Mouse (Mus musculus): ENCODE measurements around the gene Rpn1. TPM values are rescaled to one million over a fixed set of nuclear protein-coding genes. Genes with fewer than 3 reads are reported as not detected.
A peak's percentile ranks its signal among the peaks of the same experiment; 100 is the strongest.

Gene Rpn1
- polyA plus RNA-seq, 1 experiment, result 128 TPM

DNA sequence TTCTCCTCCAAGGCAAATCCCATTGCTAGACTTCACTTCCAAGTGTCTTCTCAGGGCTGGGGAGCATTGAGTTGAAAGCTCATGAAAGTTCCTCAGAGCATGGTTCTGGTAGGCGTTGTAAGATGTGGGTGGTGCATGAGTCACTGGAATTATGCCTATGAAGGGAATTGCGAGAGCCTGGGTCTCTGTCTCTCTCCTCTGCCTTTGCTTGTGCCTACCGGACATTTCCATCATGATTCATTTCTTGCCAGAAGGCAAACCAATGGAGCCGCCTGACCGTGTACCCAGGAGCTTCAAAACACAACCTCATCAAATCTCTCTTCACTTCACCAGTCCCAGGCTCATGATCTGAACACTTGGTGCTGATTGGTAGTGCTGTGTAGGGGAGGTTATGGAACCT lies 27.4 kb upstream of the Rpn1 start:
- TF ChIP-seq MYOD1 (IDR thresholded peaks at IDR 0.05; ENCODE audit: control insufficient read depth in 1 of 3, insufficient read length in 2 of 3, low read depth in 2 of 3) (no peak), MYOG (IDR thresholded peaks at IDR 0.05; ENCODE audit: control insufficient read depth in 1 of 3, insufficient read depth in 1 of 3, insufficient read length in 2 of 3, low read depth in 2 of 3) (no peak), REST (IDR thresholded peaks at IDR 0.05; ENCODE audit: insufficient read depth, insufficient read length) (no peak), MAX (IDR thresholded peaks at IDR 0.05; ENCODE audit: low read depth) (no peak), USF1 (IDR thresholded peaks at IDR 0.05; ENCODE audit: low read depth) (no peak), TCF3 (IDR thresholded peaks at IDR 0.05; ENCODE audit: insufficient read length, low read depth) (no peak), TCF12 (IDR thresholded peaks at IDR 0.05; ENCODE audit: insufficient read depth, poor library complexity, severe bottlenecking) (no peak), E2F4 (IDR thresholded peaks at IDR 0.05; ENCODE audit: insufficient read depth) (no peak), POLR2AphosphoS2 (IDR thresholded peaks at IDR 0.05; ENCODE audit: insufficient read length, low read depth) (no peak)
- peak overlapping the region; percentile 75 for H3K4me2 ChIP-seq (ENCODE audit: low read depth)
- H3K79me2 ChIP-seq (ENCODE audit: control insufficient read depth, insufficient read depth), result no peaks in the 10 kb centered on the region
- no peaks in the 10 kb centered on the region for H3K36me3 ChIP-seq (ENCODE audit: control insufficient read depth, insufficient read depth)
- H3K4me3 ChIP-seq, result no peak overlapping the region
- no peak overlapping the region for H3ac ChIP-seq (ENCODE audit: control insufficient read depth, insufficient read length)
- no peaks in the 10 kb centered on the region for H3K27me3 ChIP-seq (ENCODE audit: control insufficient read depth, insufficient read depth, insufficient read length)

GRCm38 (mm10) chr6:88059903-88060302 lies 24.4 kb upstream of the Rpn1 start:
- Histone ChIP-seq H3K79me2 (ENCODE audit: control insufficient read depth, insufficient read depth) (no peaks in the 10 kb centered on the region), H3K4me3 (no peak overlapping the region), H3ac (ENCODE audit: control insufficient read depth, insufficient read length) (no peak overlapping the region), H3K36me3 (ENCODE audit: control insufficient read depth, insufficient read depth) (no peaks in the 10 kb centered on the region), H3K4me2 (ENCODE audit: low read depth) (no peak overlapping the region), H3K27me3 (ENCODE audit: control insufficient read depth, insufficient read depth, insufficient read length) (no peaks in the 10 kb centered on the region)
- no peak for TF ChIP-seq CEBPB (IDR thresholded peaks at IDR 0.05; ENCODE audit: insufficient read depth, poor library complexity, severe bottlenecking)

DNA sequence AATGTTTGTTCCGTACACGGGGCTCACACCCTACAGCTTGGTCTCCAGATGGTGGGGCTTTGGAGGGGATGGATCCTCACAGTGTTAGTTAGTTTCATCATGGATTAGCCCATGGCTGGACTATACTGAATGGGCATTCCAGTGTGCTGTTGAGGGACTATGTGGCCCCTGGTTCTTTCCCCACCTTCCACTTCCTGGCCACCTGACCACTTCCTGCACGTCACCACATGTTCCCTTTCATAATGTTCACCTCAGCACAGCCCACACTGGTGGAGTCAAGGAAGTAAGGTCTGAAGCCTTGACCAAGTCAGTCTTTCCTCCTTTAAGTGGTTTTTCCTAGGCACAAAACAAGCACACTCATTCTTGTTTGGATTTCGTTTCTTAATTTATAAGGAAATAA lies 23.7 kb upstream of the Rpn1 start:
- TF ChIP-seq POLR2AphosphoS2 (IDR thresholded peaks at IDR 0.05; ENCODE audit: insufficient read length, low read depth), result no peak
- TF ChIP-seq REST (IDR thresholded peaks at IDR 0.05; ENCODE audit: insufficient read depth, insufficient read length), result no peak
- no peak for TF ChIP-seq CEBPB (IDR thresholded peaks at IDR 0.05; ENCODE audit: insufficient read depth, poor library complexity, severe bottlenecking)
- TF ChIP-seq MAX (IDR thresholded peaks at IDR 0.05; ENCODE audit: low read depth), result no peak
- TF ChIP-seq POLR2A (IDR thresholded peaks at IDR 0.05; ENCODE audit: insufficient read length, low read depth), result no peak
- no peak for TF ChIP-seq SRF (IDR thresholded peaks at IDR 0.05; ENCODE audit: control insufficient read depth, insufficient read length, low read depth)
- no peak for TF ChIP-seq TCF3 (IDR thresholded peaks at IDR 0.05; ENCODE audit: insufficient read length, low read depth)
- no peaks in the 10 kb centered on the region for H3K36me3 ChIP-seq (ENCODE audit: control insufficient read depth, insufficient read depth)
- no peak overlapping the region for H3K4me3 ChIP-seq
- H3K79me2 ChIP-seq (ENCODE audit: control insufficient read depth, insufficient read depth), result no peaks in the 10 kb centered on the region
- no peak overlapping the region for H3ac ChIP-seq (ENCODE audit: control insufficient read depth, insufficient read length)
- no peaks in the 10 kb centered on the region for H3K27me3 ChIP-seq (ENCODE audit: control insufficient read depth, insufficient read depth, insufficient read length)
- no peak overlapping the region for H3K4me2 ChIP-seq (ENCODE audit: low read depth)

GRCm38 (mm10) chr6:88061406-88061805 lies 22.9 kb upstream of the Rpn1 start:
- no peak overlapping the region for H3K4me3 ChIP-seq
- no peak for TF ChIP-seq TCF12 (IDR thresholded peaks at IDR 0.05; ENCODE audit: insufficient read depth, poor library complexity, severe bottlenecking)
- TF ChIP-seq MYOG (IDR thresholded peaks at IDR 0.05; ENCODE audit: control insufficient read depth in 1 of 3, insufficient read depth in 1 of 3, insufficient read length in 2 of 3, low read depth in 2 of 3), result no peak
- TF ChIP-seq MYOD1 (IDR thresholded peaks at IDR 0.05; ENCODE audit: control insufficient read depth in 1 of 3, insufficient read length in 2 of 3, low read depth in 2 of 3), result no peak
- no peak for TF ChIP-seq REST (IDR thresholded peaks at IDR 0.05; ENCODE audit: insufficient read depth, insufficient read length)
- TF ChIP-seq CEBPB (IDR thresholded peaks at IDR 0.05; ENCODE audit: insufficient read depth, poor library complexity, severe bottlenecking), result no peak
- TF ChIP-seq POLR2AphosphoS2 (IDR thresholded peaks at IDR 0.05; ENCODE audit: insufficient read length, low read depth), result no peak
- no peak for TF ChIP-seq POLR2A (IDR thresholded peaks at IDR 0.05; ENCODE audit: insufficient read length, low read depth)
- no peak for TF ChIP-seq SRF (IDR thresholded peaks at IDR 0.05; ENCODE audit: control insufficient read depth, insufficient read length, low read depth)
- H3K27me3 ChIP-seq (ENCODE audit: control insufficient read depth, insufficient read depth, insufficient read length), result no peaks in the 10 kb centered on the region
- H3ac ChIP-seq (ENCODE audit: control insufficient read depth, insufficient read length), result no peak overlapping the region
- H3K79me2 ChIP-seq (ENCODE audit: control insufficient read depth, insufficient read depth), result no peaks in the 10 kb centered on the region
- H3K4me2 ChIP-seq (ENCODE audit: low read depth), result no peak overlapping the region
- H3K36me3 ChIP-seq (ENCODE audit: control insufficient read depth, insufficient read depth), result no peaks in the 10 kb centered on the region

DNA sequence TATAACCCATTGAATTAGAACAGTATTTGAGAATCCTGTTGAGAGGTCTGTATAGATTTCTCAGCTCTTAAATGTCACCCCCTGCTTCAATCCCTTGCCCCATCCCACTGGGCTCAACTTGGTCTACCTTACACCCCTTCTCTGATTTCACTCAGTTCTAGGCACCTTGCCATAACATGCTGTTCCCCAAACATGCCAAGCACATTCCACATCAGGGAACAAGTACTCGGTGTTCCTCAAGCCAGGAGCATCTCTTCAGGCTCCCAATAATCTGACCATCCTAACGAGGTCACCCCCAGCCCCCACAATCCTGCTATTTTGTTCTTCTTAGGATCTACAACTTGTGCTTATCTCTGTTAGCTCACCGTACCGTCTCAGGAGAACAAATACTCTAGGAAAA lies 21.9 kb upstream of the Rpn1 start:
- no peaks in the 10 kb centered on the region for H3K79me2 ChIP-seq (ENCODE audit: control insufficient read depth, insufficient read depth)
- H3K4me2 ChIP-seq (ENCODE audit: low read depth), result no peak overlapping the region
- H3K4me3 ChIP-seq, result no peak overlapping the region
- no peak for TF ChIP-seq SRF (IDR thresholded peaks at IDR 0.05; ENCODE audit: control insufficient read depth, insufficient read length, low read depth)
- TF ChIP-seq USF1 (IDR thresholded peaks at IDR 0.05; ENCODE audit: low read depth), result no peak
- TF ChIP-seq MYOG (IDR thresholded peaks at IDR 0.05; ENCODE audit: control insufficient read depth in 1 of 3, insufficient read depth in 1 of 3, insufficient read length in 2 of 3, low read depth in 2 of 3), result no peak
- TF ChIP-seq TCF3 (IDR thresholded peaks at IDR 0.05; ENCODE audit: insufficient read length, low read depth), result no peak
- no peak for TF ChIP-seq MYOD1 (IDR thresholded peaks at IDR 0.05; ENCODE audit: control insufficient read depth in 1 of 3, insufficient read length in 2 of 3, low read depth in 2 of 3)
- TF ChIP-seq CEBPB (IDR thresholded peaks at IDR 0.05; ENCODE audit: insufficient read depth, poor library complexity, severe bottlenecking), result no peak
- no peak for TF ChIP-seq POLR2AphosphoS2 (IDR thresholded peaks at IDR 0.05; ENCODE audit: insufficient read length, low read depth)
- no peak for TF ChIP-seq MAX (IDR thresholded peaks at IDR 0.05; ENCODE audit: low read depth)
- TF ChIP-seq E2F4 (IDR thresholded peaks at IDR 0.05; ENCODE audit: insufficient read depth), result no peak
- no peak for TF ChIP-seq REST (IDR thresholded peaks at IDR 0.05; ENCODE audit: insufficient read depth, insufficient read length)
- no peak for TF ChIP-seq POLR2A (IDR thresholded peaks at IDR 0.05; ENCODE audit: insufficient read length, low read depth)
- no peak overlapping the region for H3ac ChIP-seq (ENCODE audit: control insufficient read depth, insufficient read length)
- no peaks in the 10 kb centered on the region for H3K36me3 ChIP-seq (ENCODE audit: control insufficient read depth, insufficient read depth)
- H3K27me3 ChIP-seq (ENCODE audit: control insufficient read depth, insufficient read depth, insufficient read length), result no peaks in the 10 kb centered on the region

All from myocyte (in vitro differentiated cells).